Mouse (Mus musculus) small intestine, adult 2 months (tissue): Measurements from ENCODE around the gene Gzma.

Experiments
- CTCF ChIP-seq: fragments of 200-500 bp; IDR thresholded peaks from 2 replicates; pipeline ENCODE4 v1.5.1; 2012; ENCODE audit warnings: low read depth, mild to moderate bottlenecking, control low read depth, inconsistent platforms, low read length, moderate library complexity, mixed read lengths; ENCODE audit not compliant: insufficient replicate concordance, insufficient read length; ENCODE audit errors: extremely low read depth
- POLR2A ChIP-seq: fragments of 200-500 bp; IDR thresholded peaks from 2 replicates; pipeline ENCODE4 v1.6.1; 2012; ENCODE audit warnings: low read depth, mild to moderate bottlenecking, control low read depth, inconsistent platforms, low read length, moderate library complexity

DNA sequence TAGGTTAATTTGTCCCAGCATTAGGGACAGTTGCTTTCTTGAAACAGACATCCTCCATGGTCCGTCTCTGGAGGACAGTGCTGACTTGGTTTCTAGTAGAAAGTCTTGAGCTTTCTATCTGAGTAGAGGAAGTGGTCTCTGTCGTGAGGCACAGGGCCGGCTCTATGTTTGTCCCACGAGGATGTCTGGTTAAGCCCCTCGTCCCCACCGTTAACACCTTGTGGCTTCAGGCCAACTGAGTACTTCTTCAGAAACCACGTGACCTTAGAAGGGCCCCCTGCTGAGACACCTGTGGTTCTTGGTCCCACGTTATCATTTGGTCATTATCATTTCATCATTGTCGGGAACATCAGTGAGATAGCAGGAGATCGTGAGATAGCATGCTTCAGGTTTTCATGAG, 1.0 kb upstream of the Gzma start:
- TF ChIP-seq CTCF (no peak), POLR2A (no peak)
